In genomic region chr7:97725401-97725800, GRCm38 (mm10) we compare ENCODE assay signal across 26 mouse cellular contexts.
"Had no signal": no experiment of that assay in that cellular context is flagged by ENCODE, and none has a peak within 500 bp of the region (broad histone marks: within the 10 kb centered on the region; RNA-seq: fewer than 3 reads in every experiment).

No protein-coding gene starts in this region.

- H3K9ac ChIP-seq: forebrain, embryonic 15.5 days; forebrain, postnatal 0 days; heart, embryonic 13.5 days; heart, embryonic 15.5 days; hindbrain, embryonic 13.5 days; hindbrain, embryonic 15.5 days; kidney, embryonic 15.5 days; limb, embryonic 13.5 days; limb, embryonic 15.5 days had no signal

- DNase-seq: forebrain, postnatal 0 days; gastrocnemius, postnatal 14 days; gastrocnemius, postnatal 36 days; heart, adult 11 months; heart, adult 2 months; heart, postnatal 14 days; kidney, adult 11 months; kidney, adult 2 months; kidney, adult 9 months; kidney, postnatal 14 days; kidney, postnatal 36 days; layer of hippocampus, adult 9-11 months; layer of hippocampus, postnatal 36 days; left cerebral cortex, postnatal 4 days had no signal

- H3K36me3 ChIP-seq: heart, embryonic 15.5 days had no signal

- H3K27ac ChIP-seq: forebrain, embryonic 15.5 days; heart, adult 2 months; heart, embryonic 13.5 days; heart, embryonic 15.5 days; hindbrain, embryonic 13.5 days; hindbrain, embryonic 15.5 days; hindbrain, postnatal 0 days; kidney, embryonic 15.5 days; kidney, postnatal 0 days; limb, embryonic 13.5 days; limb, embryonic 15.5 days had no signal

- H3K27me3 ChIP-seq: forebrain, embryonic 15.5 days; heart, embryonic 13.5 days; heart, embryonic 15.5 days; hindbrain, embryonic 13.5 days; hindbrain, embryonic 15.5 days; kidney, embryonic 15.5 days; limb, embryonic 13.5 days; limb, embryonic 15.5 days had no signal

- H3K4me3 ChIP-seq: forebrain, embryonic 15.5 days; heart, adult 2 months; heart, embryonic 13.5 days; heart, embryonic 15.5 days; hindbrain, embryonic 13.5 days; hindbrain, embryonic 15.5 days; kidney, embryonic 15.5 days; limb, embryonic 13.5 days; limb, embryonic 15.5 days had no signal

- H3K4me1 ChIP-seq: heart, embryonic 15.5 days; kidney, embryonic 15.5 days; limb, embryonic 13.5 days; limb, embryonic 15.5 days had no signal

- H3K4me2 ChIP-seq: forebrain, embryonic 15.5 days; heart, embryonic 11.5 days; heart, embryonic 13.5 days; heart, embryonic 15.5 days; hindbrain, embryonic 13.5 days; hindbrain, embryonic 15.5 days; kidney, embryonic 15.5 days; limb, embryonic 13.5 days; limb, embryonic 15.5 days had no signal

- ATAC-seq: forebrain, embryonic 15.5 days; forebrain, postnatal 0 days; hindbrain, postnatal 0 days; intestine, embryonic 16.5 days had no signal

- H3K9me3 ChIP-seq: forebrain, embryonic 15.5 days; heart, embryonic 13.5 days; heart, embryonic 15.5 days; hindbrain, embryonic 13.5 days; hindbrain, embryonic 15.5 days; kidney, embryonic 15.5 days; limb, embryonic 13.5 days; limb, embryonic 15.5 days had no signal
